Mouse (Mus musculus) CD4-positive, CD25-positive, alpha-beta regulatory T cell, adult 4 months (primary cell): ENCODE data around the gene Kdelc2. TPM values are rescaled to one million over a fixed set of nuclear protein-coding genes. Genes with fewer than 3 reads are reported as not detected.

Experiments used
- polyA plus RNA-seq, 2 experiments: library from polyadenylated mRNA; unstranded; fragments of 100-300 nt; shearing (Covaris generic); gene quantifications; one replicate each; pipeline ENCODE4 v1.2.1; 2017

Gene Kdelc2
- polyA plus RNA-seq, 2 experiments from 2014 or later: 0.80 to 1.5 TPM

Other genes starting within 250 kb of the Kdelc2 start
- 10 to 100 TPM; 50.5 to 59.5 TPM for gene Ddx10, start 136.0 kb upstream of the Kdelc2 start, polyA plus RNA-seq
- 1 to 10 TPM; 1.5 TPM for gene Exph5, start 82.4 kb upstream of the Kdelc2 start, polyA plus RNA-seq
- under 1 TPM; 0.54 to 0.98 TPM for gene 4930550C14Rik, start 18.3 kb downstream of the Kdelc2 start, polyA plus RNA-seq
- gene Atm, start 152.7 kb downstream of the Kdelc2 start, polyA plus RNA-seq: 10 to 100 TPM; 27.8 to 35.4 TPM
- gene Npat, start 153.0 kb downstream of the Kdelc2 start, polyA plus RNA-seq: 10 to 100 TPM; 13.0 to 16.9 TPM
- gene Acat1, start 226.4 kb downstream of the Kdelc2 start, polyA plus RNA-seq: 10 to 100 TPM; 64.2 to 91.4 TPM